Mouse (Mus musculus): ENCODE data around the gene Adcy2. TPM values are rescaled to one million over a fixed set of nuclear protein-coding genes. Genes with fewer than 3 reads are reported as not detected.

Adcy2 gene
- polyA plus RNA-seq, 1 experiment from 2014 or later = 1.4 TPM

- no peak overlapping the region for H3K9ac ChIP-seq (ENCODE audit: low read length)
- no peaks in the 10 kb centered on the region for H3K27me3 ChIP-seq (ENCODE audit: control insufficient read depth, insufficient read depth, low read length)
- DNase-seq (ENCODE audit: low spot score, missing footprints) (no peak), ATAC-seq (ENCODE audit: low FRiP score) (peak; percentile 38)
- no peaks in the 10 kb centered on the region for H3K36me3 ChIP-seq (ENCODE audit: control insufficient read depth, insufficient read depth, low read length)
- H3K27ac ChIP-seq (ENCODE audit: low read depth, low read length) = no peak overlapping the region
- H3K4me2 ChIP-seq = peak overlapping the region; percentile 39
- H3K4me1 ChIP-seq (ENCODE audit: control insufficient read depth, insufficient read depth, low read length) = no peaks in the 10 kb centered on the region; the same call in 1 of the 2 replicates
- no peaks in the 10 kb centered on the region for H3K9me3 ChIP-seq (ENCODE audit: control insufficient read depth, low read length)
- peak overlapping the region; percentile 9; the same call in 1 of the 2 replicates for H3K4me3 ChIP-seq (ENCODE audit: low read depth, low read length)
- WGBS = 12% methylated on average over 13 of the region's 13 CpGs
These were observed 401.7 kb downstream of the Adcy2 start for GRCm38 (mm10) chr13:68597667-68598066.

- Histone ChIP-seq H3K9me3 (ENCODE audit: control insufficient read depth, low read length) (no peaks in the 10 kb centered on the region), H3K36me3 (ENCODE audit: control insufficient read depth, insufficient read depth, low read length) (no peaks in the 10 kb centered on the region), H3K27ac (ENCODE audit: low read depth, low read length) (no peak within 1 kb of the TSS), H3K4me2 (peak within 1 kb of the TSS; percentile 39), H3K9ac (ENCODE audit: low read length) (no peak within 1 kb of the TSS), H3K27me3 (ENCODE audit: control insufficient read depth, insufficient read depth, low read length) (no peaks in the 10 kb centered on the region), H3K4me3 (ENCODE audit: low read depth, low read length) (peak within 1 kb of the TSS; percentile 9; the same call in 1 of the 2 replicates), H3K4me1 (ENCODE audit: control insufficient read depth, insufficient read depth, low read length) (no peaks in the 10 kb centered on the region; the same call in 1 of the 2 replicates)
- ATAC-seq (ENCODE audit: low FRiP score) = 0 out of 2 replicates have a peak, but pooled peaks have one; percentile 17
- 8% methylated on average over 10 of the region's 10 CpGs for WGBS
- no peak for DNase-seq (ENCODE audit: low spot score, missing footprints)
These were observed 402.1 kb downstream of the Adcy2 start, which contains the start of gene 1700001L19Rik for GRCm38 (mm10) chr13:68597199-68597598. 1700001L19Rik (plus strand) TSS chr13:68597421.

GRCm38 (mm10) chr13:68593797-68594196 lies 405.5 kb downstream of the Adcy2 start:
- DNase-seq (ENCODE audit: low spot score, missing footprints) (no peak), ATAC-seq (ENCODE audit: low FRiP score) (no peak)
- H3K9ac ChIP-seq (ENCODE audit: low read length) = no peak overlapping the region
- no peak overlapping the region for H3K4me3 ChIP-seq (ENCODE audit: low read depth, low read length)
- WGBS = 87% methylated on average over 1 of the region's 1 CpGs
- H3K36me3 ChIP-seq (ENCODE audit: control insufficient read depth, insufficient read depth, low read length) = peaks cover 17% of the 10 kb centered on the region; the same call in 1 of the 2 replicates
- no peak overlapping the region for H3K4me2 ChIP-seq
- H3K4me1 ChIP-seq (ENCODE audit: control insufficient read depth, insufficient read depth, low read length) = no peaks in the 10 kb centered on the region; the same call in 1 of the 2 replicates
- H3K27me3 ChIP-seq (ENCODE audit: control insufficient read depth, insufficient read depth, low read length) = no peaks in the 10 kb centered on the region
- H3K27ac ChIP-seq (ENCODE audit: low read depth, low read length) = no peak overlapping the region
- H3K9me3 ChIP-seq (ENCODE audit: control insufficient read depth, low read length) = no peaks in the 10 kb centered on the region

GRCm38 (mm10) chr13:68588352-68588751 lies 411.0 kb downstream of the Adcy2 start:
- peaks cover 38% of the 10 kb centered on the region for H3K36me3 ChIP-seq (ENCODE audit: control insufficient read depth, insufficient read depth, low read length)

GRCm38 (mm10) chr13:68585441-68585840 lies 413.9 kb downstream of the Adcy2 start:
- no peak for DNase-seq (ENCODE audit: low spot score, missing footprints)
- Histone ChIP-seq H3K27me3 (ENCODE audit: control insufficient read depth, insufficient read depth, low read length) (no peaks in the 10 kb centered on the region), H3K9ac (ENCODE audit: low read length) (no peak overlapping the region), H3K4me1 (ENCODE audit: control insufficient read depth, insufficient read depth, low read length) (peaks cover 4% of the 10 kb centered on the region), H3K4me3 (ENCODE audit: low read depth, low read length) (no peak overlapping the region), H3K9me3 (ENCODE audit: control insufficient read depth, low read length) (no peaks in the 10 kb centered on the region), H3K4me2 (no peak overlapping the region), H3K36me3 (ENCODE audit: control insufficient read depth, insufficient read depth, low read length) (peaks cover 29% of the 10 kb centered on the region), H3K27ac (ENCODE audit: low read depth, low read length) (no peak overlapping the region)
- 86% methylated on average over 7 of the region's 7 CpGs for WGBS
- no peak for ATAC-seq (ENCODE audit: low FRiP score)

More at GRCm38 (mm10) chr13:68588352-68588751, 411.0 kb downstream of the Adcy2 start:
- Histone ChIP-seq H3K9ac (ENCODE audit: low read length) (no peak overlapping the region), H3K27ac (ENCODE audit: low read depth, low read length) (no peak overlapping the region), H3K4me1 (ENCODE audit: control insufficient read depth, insufficient read depth, low read length) (no peaks in the 10 kb centered on the region), H3K4me2 (no peak overlapping the region), H3K27me3 (ENCODE audit: control insufficient read depth, insufficient read depth, low read length) (no peaks in the 10 kb centered on the region), H3K9me3 (ENCODE audit: control insufficient read depth, low read length) (no peaks in the 10 kb centered on the region), H3K4me3 (ENCODE audit: low read depth, low read length) (no peak overlapping the region)
- ATAC-seq (ENCODE audit: low FRiP score) (no peak), DNase-seq (ENCODE audit: low spot score, missing footprints) (no peak)

GRCm38 (mm10) chr13:68583961-68584360 lies 415.4 kb downstream of the Adcy2 start:
- 96% methylated on average over 11 of the region's 11 CpGs for WGBS
- DNase-seq (ENCODE audit: low spot score, missing footprints) (no peak), ATAC-seq (ENCODE audit: low FRiP score) (no peak)
- H3K4me2 ChIP-seq = no peak overlapping the region
- no peak overlapping the region for H3K4me3 ChIP-seq (ENCODE audit: low read depth, low read length)
- no peak overlapping the region for H3K9ac ChIP-seq (ENCODE audit: low read length)
- H3K27me3 ChIP-seq (ENCODE audit: control insufficient read depth, insufficient read depth, low read length) = no peaks in the 10 kb centered on the region
- H3K4me1 ChIP-seq (ENCODE audit: control insufficient read depth, insufficient read depth, low read length) = peaks cover 4% of the 10 kb centered on the region
- peaks cover 21% of the 10 kb centered on the region for H3K36me3 ChIP-seq (ENCODE audit: control insufficient read depth, insufficient read depth, low read length)
- no peaks in the 10 kb centered on the region for H3K9me3 ChIP-seq (ENCODE audit: control insufficient read depth, low read length)
- H3K27ac ChIP-seq (ENCODE audit: low read depth, low read length) = no peak overlapping the region

- Histone ChIP-seq H3K4me3 (ENCODE audit: low read depth, low read length) (peak overlapping the region; percentile 65), H3K27me3 (ENCODE audit: control insufficient read depth, insufficient read depth, low read length) (no peaks in the 10 kb centered on the region), H3K9ac (ENCODE audit: low read length) (peak overlapping the region; percentile 74), H3K9me3 (ENCODE audit: control insufficient read depth, low read length) (no peaks in the 10 kb centered on the region), H3K27ac (ENCODE audit: low read depth, low read length) (no peak overlapping the region), H3K4me2 (peak overlapping the region; percentile 65), H3K36me3 (ENCODE audit: control insufficient read depth, insufficient read depth, low read length) (peaks cover 20% of the 10 kb centered on the region), H3K4me1 (ENCODE audit: control insufficient read depth, insufficient read depth, low read length) (peaks cover 4% of the 10 kb centered on the region)
- ATAC-seq (ENCODE audit: low FRiP score) (peak; percentile 15), DNase-seq (ENCODE audit: low spot score, missing footprints) (no peak)
- 0% methylated on average over 11 of the region's 11 CpGs for WGBS
These were observed 416.9 kb downstream of the Adcy2 start for GRCm38 (mm10) chr13:68582517-68582780.

GRCm38 (mm10) chr13:68581747-68582516 lies 417.4 kb downstream of the Adcy2 start, which contains the start of the genes Mtrr and Fastkd3:
Mtrr (minus strand) TSS chr13:68582149.
Fastkd3 (plus strand) TSS chr13:68582234.
- H3K4me2 ChIP-seq = peak within 1 kb of the TSS; percentile 65
- no peaks in the 10 kb centered on the region for H3K27me3 ChIP-seq (ENCODE audit: control insufficient read depth, insufficient read depth, low read length)
- peaks cover 4% of the 10 kb centered on the region for H3K4me1 ChIP-seq (ENCODE audit: control insufficient read depth, insufficient read depth, low read length)
- H3K36me3 ChIP-seq (ENCODE audit: control insufficient read depth, insufficient read depth, low read length) = peaks cover 19% of the 10 kb centered on the region
- H3K9ac ChIP-seq (ENCODE audit: low read length) = peak within 1 kb of the TSS; percentile 74
- under 1% methylated on average over 81 of the region's 81 CpGs for WGBS
- peak; percentile 99 for DNase-seq (ENCODE audit: low spot score, missing footprints)
- no peaks in the 10 kb centered on the region for H3K9me3 ChIP-seq (ENCODE audit: control insufficient read depth, low read length)
- peak; percentile 99 for ATAC-seq (ENCODE audit: low FRiP score)
- no peak within 1 kb of the TSS for H3K27ac ChIP-seq (ENCODE audit: low read depth, low read length)
- peak within 1 kb of the TSS; percentile 65 for H3K4me3 ChIP-seq (ENCODE audit: low read depth, low read length)

- DNase-seq (ENCODE audit: low spot score, missing footprints) (no peak), ATAC-seq (ENCODE audit: low FRiP score) (no peak)
- peak overlapping the region; percentile 65 for H3K4me3 ChIP-seq (ENCODE audit: low read depth, low read length)
- peak overlapping the region; percentile 74 for H3K9ac ChIP-seq (ENCODE audit: low read length)
- 29% methylated on average over 14 of the region's 14 CpGs for WGBS
- H3K4me2 ChIP-seq = peak overlapping the region; percentile 65
- peaks cover 22% of the 10 kb centered on the region for H3K36me3 ChIP-seq (ENCODE audit: control insufficient read depth, insufficient read depth, low read length)
- no peaks in the 10 kb centered on the region for H3K27me3 ChIP-seq (ENCODE audit: control insufficient read depth, insufficient read depth, low read length)
- peaks cover 4% of the 10 kb centered on the region for H3K4me1 ChIP-seq (ENCODE audit: control insufficient read depth, insufficient read depth, low read length)
- H3K9me3 ChIP-seq (ENCODE audit: control insufficient read depth, low read length) = no peaks in the 10 kb centered on the region
- no peak overlapping the region for H3K27ac ChIP-seq (ENCODE audit: low read depth, low read length)
These were observed 418.1 kb downstream of the Adcy2 start for GRCm38 (mm10) chr13:68581086-68581740.
